19 mouse cellular contexts compared by ENCODE assay signal in the genomic region with DNA sequence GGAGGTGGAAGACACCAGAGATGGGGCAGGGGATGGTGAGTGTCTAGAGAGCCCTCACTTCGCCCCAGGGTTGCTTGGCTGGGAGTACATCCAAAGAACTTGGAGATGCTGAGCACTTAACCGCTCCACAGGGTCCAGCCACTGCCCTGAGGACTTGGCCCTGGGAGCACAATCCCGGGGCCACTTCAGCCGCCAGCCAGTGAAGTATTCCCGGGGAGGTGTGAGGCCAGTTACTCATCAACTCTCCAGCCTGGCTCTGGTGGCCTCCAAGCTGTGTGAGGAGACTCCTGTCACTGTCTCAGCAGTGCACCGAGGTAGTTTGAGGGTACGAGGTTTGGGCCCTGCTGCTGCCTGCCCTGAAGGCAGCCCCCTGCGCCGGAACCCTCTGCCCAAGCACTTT. TPM values are rescaled to one million over a fixed set of nuclear protein-coding genes. Genes with fewer than 3 reads are reported as not detected.
A peak's percentile ranks its signal among the peaks of the same experiment; 100 is the strongest.
DNase-seq lines count a peak whose midpoint lies in the region; ATAC-seq and TF ChIP-seq lines count a peak whose summit lies in the region.
"Had no signal": no experiment of that assay in that cellular context is flagged by ENCODE, and none has a peak within 500 bp of the region (broad histone marks: within the 10 kb centered on the region; RNA-seq: fewer than 3 reads in every experiment).

No protein-coding gene starts in this region.

- TF ChIP-seq POLR2A in kidney, adult 2 months (IDR thresholded peaks at IDR 0.05; ENCODE audit: low read depth, low read length) = no peak

- no peaks in the 10 kb centered on the region for H3K9me3 ChIP-seq in E14TG2a.4 (ENCODE audit: low read length)
- no peaks in the 10 kb centered on the region for H3K9me3 ChIP-seq in midbrain, embryonic 14.5 days (ENCODE audit: control insufficient read depth, low read length)
- H3K9me3 ChIP-seq: embryonic facial prominence, embryonic 10.5 days; forebrain, embryonic 13.5 days; G1E; heart, embryonic 10.5 days had no signal

- H3K4me3 ChIP-seq in E14TG2a.4 (replicated peaks; ENCODE audit: low read length) = peak overlapping the region; percentile 83; the same call in 1 of the 2 replicates
- H3K4me3 ChIP-seq in kidney, adult 2 months (ENCODE audit: insufficient read depth, low read depth, low read length) = no peak overlapping the region
- no peak overlapping the region for H3K4me3 ChIP-seq in midbrain, embryonic 14.5 days (replicated peaks; ENCODE audit: low read depth, low read length)
- H3K4me3 ChIP-seq: forebrain, embryonic 13.5 days; heart, embryonic 10.5 days had no signal

- no peak for TF ChIP-seq CTCF in E14TG2a.4 (conservative IDR thresholded peaks at IDR 0.05; ENCODE audit: low read length)
- no peak for TF ChIP-seq CTCF in kidney, adult 2 months (conservative IDR thresholded peaks at IDR 0.05; ENCODE audit: insufficient read depth, insufficient read length, low read depth, low read length)

- peak; percentile 91 for DNase-seq in kidney, adult 2 months
- DNase-seq in kidney, postnatal 10 days = peak; percentile 67
- DNase-seq in kidney, postnatal 4 days = peak; percentile 41 to 61
- no peak for DNase-seq in adrenal gland, adult (ENCODE audit: inconsistent age in 2 of 2, low spot score in 1 of 2)
- DNase-seq in midbrain, embryonic 14.5 days = no peak
- no peak for DNase-seq in heart, postnatal 25 days (ENCODE audit: low spot score)
- DNase-seq: adrenal gland, postnatal 14 days; cerebellum, adult 11-12 months; cerebellum, postnatal 10 days; forebrain, postnatal 0 days; gastrocnemius, postnatal 14 days; heart, postnatal 10 days had no signal

- H3K27ac ChIP-seq in kidney, adult 2 months (ENCODE audit: insufficient read depth, low read depth, low read length) = peak overlapping the region; percentile 30; the same call in 1 of the 2 replicates
- no peak overlapping the region for H3K27ac ChIP-seq in midbrain, embryonic 14.5 days (replicated peaks; ENCODE audit: low read depth, low read length)
- H3K27ac ChIP-seq: embryonic facial prominence, embryonic 10.5 days; forebrain, embryonic 13.5 days; heart, embryonic 10.5 days; hindbrain, embryonic 14.5 days had no signal

- peaks cover 58% of the 10 kb centered on the region for H3K4me1 ChIP-seq in E14TG2a.4 (replicated peaks; ENCODE audit: low read depth, low read length)
- H3K4me1 ChIP-seq in kidney, adult 2 months (ENCODE audit: control insufficient read depth, insufficient read depth, low read length) = peaks cover 6% of the 10 kb centered on the region; the same call in 1 of the 2 replicates
- peaks cover 29% of the 10 kb centered on the region for H3K4me1 ChIP-seq in midbrain, embryonic 14.5 days (ENCODE audit: control insufficient read depth, insufficient read depth, low read length)

- H3K4me2 ChIP-seq in midbrain, embryonic 14.5 days (ENCODE audit: low read length) = no peak overlapping the region
- H3K4me2 ChIP-seq: forebrain, embryonic 13.5 days; hindbrain, embryonic 14.5 days had no signal

- H3K9ac ChIP-seq in midbrain, embryonic 14.5 days (replicated peaks; ENCODE audit: low read length) = no peak overlapping the region
- H3K9ac ChIP-seq: forebrain, embryonic 13.5 days; forebrain, postnatal 0 days; hindbrain, embryonic 14.5 days had no signal

- ATAC-seq in midbrain, embryonic 14.5 days (ENCODE audit: low FRiP score, low TSS enrichment) = no peak
- ATAC-seq: forebrain, embryonic 13.5 days; forebrain, postnatal 0 days had no signal

- WGBS in kidney, adult 2 months = 58% methylated on average over 9 of the region's 9 CpGs
- 88% methylated on average over 9 of the region's 9 CpGs for WGBS in midbrain, embryonic 14.5 days

- H3K36me3 ChIP-seq in E14TG2a.4 (ENCODE audit: insufficient read depth, low read length) = peaks cover 24% of the 10 kb centered on the region
- no peaks in the 10 kb centered on the region for H3K36me3 ChIP-seq in kidney, adult 2 months (ENCODE audit: control insufficient read depth, insufficient read depth, low read length)
- H3K36me3 ChIP-seq in midbrain, embryonic 14.5 days (ENCODE audit: control insufficient read depth, insufficient read depth, low read length) = peaks cover 44% of the 10 kb centered on the region

- H3K27me3 ChIP-seq in E14TG2a.4 (ENCODE audit: insufficient read depth, low read length) = peaks cover 30% of the 10 kb centered on the region
- no peaks in the 10 kb centered on the region for H3K27me3 ChIP-seq in kidney, adult 2 months (replicated peaks; ENCODE audit: control insufficient read depth, insufficient read depth, low read length)
- H3K27me3 ChIP-seq in midbrain, embryonic 14.5 days (ENCODE audit: control insufficient read depth, insufficient read depth, low read length) = no peaks in the 10 kb centered on the region

- intact Hi-C loops in heart, postnatal 25 days (cut with DNase I) = no loop called here

RNA-seq across cellular contexts. Expression of gene Lpar2, which starts 1.8 kb away (rescaled TPM):
- polyA plus RNA-seq in kidney, adult 2 months (2012; rRNA removed) = 6.4 and 6.7 TPM in 2 replicates
- polyA plus RNA-seq in midbrain, embryonic 14.5 days (2014; fragmentation: Nextera tagmentation; extraction: Ambion mirVana) = 1.2 TPM in 2 replicates
- under 1 TPM; 0.26 to 0.34 TPM for total RNA-seq in heart, postnatal 25 days (2021)

RNA-seq across cellular contexts. Expression of gene Pbx4, which starts 11.8 kb away (rescaled TPM):
- 3.6 and 3.9 TPM in 2 replicates for polyA plus RNA-seq in kidney, adult 2 months (2012; rRNA removed)
- 62.3 and 78.2 TPM in 2 replicates for polyA plus RNA-seq in midbrain, embryonic 14.5 days (2014; fragmentation: Nextera tagmentation; extraction: Ambion mirVana)
- total RNA-seq in heart, postnatal 25 days (2021) = under 1 TPM in 1 of 2 experiments, not detected in 1; 0.39 TPM
- total RNA-seq: gastrocnemius, adult 18-20 months had no signal

RNA-seq across cellular contexts. Expression of gene Gmip, which starts 12.0 kb away (rescaled TPM):
- 15.8 and 15.9 TPM in 2 replicates for polyA plus RNA-seq in kidney, adult 2 months (2012; rRNA removed)
- 26.0 and 33.2 TPM in 2 replicates for polyA plus RNA-seq in midbrain, embryonic 14.5 days (2014; fragmentation: Nextera tagmentation; extraction: Ambion mirVana)
- 1 to 10 TPM; 4.9 to 5.5 TPM for total RNA-seq in heart, postnatal 25 days (2021)

RNA-seq across cellular contexts. Expression of gene Zfp866, which starts 29.5 kb away (rescaled TPM):
- 8.5 and 11.3 TPM in 2 replicates for polyA plus RNA-seq in kidney, adult 2 months (2012; rRNA removed)
- 40.1 and 50.4 TPM in 2 replicates for polyA plus RNA-seq in midbrain, embryonic 14.5 days (2014; fragmentation: Nextera tagmentation; extraction: Ambion mirVana)
- total RNA-seq in heart, postnatal 25 days (2021) = 10 to 100 TPM; 15.5 to 19.4 TPM

RNA-seq across cellular contexts. Expression of gene Atp13a1, which starts 29.5 kb away (rescaled TPM):
- 59.9 and 81.3 TPM in 2 replicates for polyA plus RNA-seq in kidney, adult 2 months (2012; rRNA removed)
- 49.6 and 50.6 TPM in 2 replicates for polyA plus RNA-seq in midbrain, embryonic 14.5 days (2014; fragmentation: Nextera tagmentation; extraction: Ambion mirVana)
- 10 to 100 TPM; 15.0 to 15.1 TPM for total RNA-seq in heart, postnatal 25 days (2021)

Comparison
In these comparisons a context has a peak if more than half of its experiments do, and no peak if none do; other contexts are left out.
1. DNase-seq: peak in kidney, adult 2 months (single experiment), kidney, postnatal 10 days (single experiment) and kidney, postnatal 4 days (2 of 2); none in adrenal gland, adult (0 of 2), midbrain, embryonic 14.5 days (single experiment) and heart, postnatal 25 days (single experiment).
2. RNA of gene Pbx4, which starts 11.8 kb away (polyA plus RNA-seq): 62.3 to 78.2 TPM in midbrain, embryonic 14.5 days; 3.6 to 3.9 TPM in kidney, adult 2 months; every median in the first group is over 10 times any median in the second.